Mouse (Mus musculus) midbrain, embryonic 12.5 days (tissue): ENCODE results near the gene Xrcc1. TPM values are rescaled to one million over a fixed set of nuclear protein-coding genes. Genes with fewer than 3 reads are reported as not detected.

Experiments
- ATAC-seq: fragments of 200-750 bp; cut with Nextera tagmentation; 2 replicates; pipeline ENCODE4 v1.8.0; 2017; ENCODE audit warnings: low read depth, moderate TSS enrichment, moderate library complexity; ENCODE audit not compliant: low FRiP score
- H3K27ac ChIP-seq: fragments of 300-500 bp; sonication (generic); replicated peaks from 2 replicates; pipeline ENCODE4 v1.5.1; 2016; ENCODE audit warnings: mild to moderate bottlenecking
- H3K27me3 ChIP-seq: fragments of 300-500 bp; sonication (generic); 2 replicates; pipeline ENCODE4 v1.6.1; 2016; ENCODE audit warnings: mild to moderate bottlenecking
- H3K36me3 ChIP-seq: fragments of 300-500 bp; sonication (generic); 2 replicates; pipeline ENCODE4 v1.6.1; 2016
- H3K4me1 ChIP-seq: fragments of 300-500 bp; sonication (generic); 2 replicates; pipeline ENCODE4 v1.6.1; 2016
- H3K4me2 ChIP-seq: fragments of 300-500 bp; sonication (generic); replicated peaks from 2 replicates; pipeline ENCODE4 v1.6.1; 2016; ENCODE audit warnings: mild to moderate bottlenecking, moderate library complexity
- H3K4me3 ChIP-seq: fragments of 300-500 bp; sonication (generic); 2 replicates; pipeline ENCODE4 v1.5.1; 2016; ENCODE audit warnings: mild to moderate bottlenecking
- H3K9ac ChIP-seq: fragments of 300-500 bp; sonication (generic); replicated peaks from 2 replicates; pipeline ENCODE4 v1.6.1; 2016; ENCODE audit warnings: mild to moderate bottlenecking, moderate library complexity
- H3K9me3 ChIP-seq: fragments of 300-500 bp; sonication (generic); 2 replicates; pipeline ENCODE4 v1.6.1; 2016; ENCODE audit warnings: mild to moderate bottlenecking
- WGBS: fragments of 180-500 bp; shearing (Covaris S2); methylation state at CpG from one replicate; pipeline ENCODE4 v1.1.7; 2016; 5-methylcytosine and 5-hydroxymethylcytosine counted together
- polyA plus RNA-seq: library from polyadenylated mRNA; unstranded; fragments of >200 nt; fragmentation: Nextera tagmentation; extraction: Ambion mirVana; gene quantifications from 2 replicates; pipeline ENCODE4 v1.2.1, GENCODE M21; 2016

The Xrcc1 gene
- polyA plus RNA-seq, 1 experiment from 2014 or later, result 101 TPM

GRCm38 (mm10) chr7:24571071-24571470 lies 25.0 kb downstream of the Xrcc1 start:
- Histone ChIP-seq H3K27me3 (no peaks in the 10 kb centered on the region), H3K4me1 (no peaks in the 10 kb centered on the region), H3K4me2 (no peak overlapping the region), H3K36me3 (peaks cover 60% of the 10 kb centered on the region), H3K27ac (no peak overlapping the region), H3K9me3 (no peaks in the 10 kb centered on the region), H3K4me3 (no peak overlapping the region), H3K9ac (no peak overlapping the region; the same call in 1 of the 2 replicates)
- no peak for ATAC-seq
- WGBS, result 80% methylated on average over 4 of the region's 4 CpGs

GRCm38 (mm10) chr7:24572455-24572854 lies 26.4 kb downstream of the Xrcc1 start:
- no peaks in the 10 kb centered on the region for H3K9me3 ChIP-seq
- 59% methylated on average over 5 of the region's 5 CpGs for WGBS
- H3K4me2 ChIP-seq, result no peak overlapping the region
- H3K27ac ChIP-seq, result no peak overlapping the region
- no peak overlapping the region for H3K4me3 ChIP-seq
- peaks cover 46% of the 10 kb centered on the region for H3K36me3 ChIP-seq
- H3K4me1 ChIP-seq, result no peaks in the 10 kb centered on the region
- ATAC-seq, result no peak
- H3K27me3 ChIP-seq, result no peaks in the 10 kb centered on the region
- H3K9ac ChIP-seq, result no peak overlapping the region

GRCm38 (mm10) chr7:24574224-24574796 lies 28.2 kb downstream of the Xrcc1 start:
- Histone ChIP-seq H3K4me2 (no peak overlapping the region), H3K4me1 (no peaks in the 10 kb centered on the region), H3K27ac (no peak overlapping the region), H3K9me3 (no peaks in the 10 kb centered on the region), H3K4me3 (no peak overlapping the region), H3K36me3 (peaks cover 28% of the 10 kb centered on the region), H3K27me3 (no peaks in the 10 kb centered on the region), H3K9ac (no peak overlapping the region; the same call in 1 of the 2 replicates)
- WGBS, result 67% methylated on average over 12 of the region's 12 CpGs
- no peak for ATAC-seq

- Histone ChIP-seq H3K4me1 (no peaks in the 10 kb centered on the region), H3K36me3 (peaks cover 9% of the 10 kb centered on the region; the same call in 1 of the 2 replicates), H3K27ac (no peak overlapping the region), H3K4me3 (no peak overlapping the region), H3K27me3 (no peaks in the 10 kb centered on the region), H3K4me2 (no peak overlapping the region), H3K9ac (no peak overlapping the region), H3K9me3 (no peaks in the 10 kb centered on the region)
- no peak for ATAC-seq
- WGBS, result 90% methylated on average over 10 of the region's 10 CpGs
Measured at GRCm38 (mm10) chr7:24577811-24578210, 31.7 kb downstream of the Xrcc1 start.

- 88% methylated on average over 6 of the region's 6 CpGs for WGBS
- Histone ChIP-seq H3K9ac (no peak overlapping the region), H3K4me1 (peaks cover 11% of the 10 kb centered on the region; the same call in 1 of the 2 replicates), H3K4me3 (no peak overlapping the region), H3K27me3 (peaks cover 38% of the 10 kb centered on the region), H3K4me2 (no peak overlapping the region), H3K27ac (no peak overlapping the region), H3K36me3 (no peaks in the 10 kb centered on the region), H3K9me3 (no peaks in the 10 kb centered on the region)
- ATAC-seq, result no peak
Measured at GRCm38 (mm10) chr7:24584876-24585275, 38.8 kb downstream of the Xrcc1 start.

- H3K36me3 ChIP-seq, result no peaks in the 10 kb centered on the region
- H3K9ac ChIP-seq, result no peak overlapping the region
- no peak overlapping the region for H3K4me2 ChIP-seq
- ATAC-seq, result no peak
- peaks cover 38% of the 10 kb centered on the region for H3K27me3 ChIP-seq
- H3K27ac ChIP-seq, result no peak overlapping the region
- WGBS, result 47% methylated on average over 16 of the region's 16 CpGs
- peaks cover 11% of the 10 kb centered on the region; the same call in 1 of the 2 replicates for H3K4me1 ChIP-seq
- no peak overlapping the region for H3K4me3 ChIP-seq
- no peaks in the 10 kb centered on the region for H3K9me3 ChIP-seq
Measured at GRCm38 (mm10) chr7:24585995-24586394, 39.9 kb downstream of the Xrcc1 start.

- H3K4me2 ChIP-seq, result peak overlapping the region; percentile 65
- H3K27ac ChIP-seq, result no peak overlapping the region
- H3K9me3 ChIP-seq, result no peaks in the 10 kb centered on the region
- peaks cover 11% of the 10 kb centered on the region; the same call in 1 of the 2 replicates for H3K4me1 ChIP-seq
- WGBS, result 16% methylated on average over 8 of the region's 8 CpGs
- peak overlapping the region; percentile 48 for H3K4me3 ChIP-seq
- no peaks in the 10 kb centered on the region for H3K36me3 ChIP-seq
- H3K9ac ChIP-seq, result peak overlapping the region; percentile 59; the same call in 1 of the 2 replicates
- peaks cover 38% of the 10 kb centered on the region for H3K27me3 ChIP-seq
- peak; percentile 68 for ATAC-seq
Measured at GRCm38 (mm10) chr7:24586828-24587227, 40.7 kb downstream of the Xrcc1 start.

- ATAC-seq, result peak; percentile 76
- H3K27ac ChIP-seq, result no peak within 1 kb of the TSS
- 5% methylated on average over 30 of the region's 30 CpGs for WGBS
Measured at GRCm38 (mm10) chr7:24587330-24588105, 41.4 kb downstream of the Xrcc1 start, which contains the start of the genes Ethe1 and Zfp575. Gene Ethe1 (plus strand): TSS chr7:24587543. Gene Zfp575 (minus strand): TSS chr7:24587641.

GRCm38 (mm10) chr7:24588336-24588735 lies 42.2 kb downstream of the Xrcc1 start:
- Histone ChIP-seq H3K27me3 (peaks cover 38% of the 10 kb centered on the region), H3K4me2 (no peak overlapping the region), H3K9me3 (no peaks in the 10 kb centered on the region), H3K36me3 (no peaks in the 10 kb centered on the region), H3K27ac (no peak overlapping the region), H3K4me1 (peaks cover 16% of the 10 kb centered on the region; the same call in 1 of the 2 replicates), H3K9ac (no peak overlapping the region), H3K4me3 (no peak overlapping the region)
- 90% methylated on average over 13 of the region's 13 CpGs for WGBS
- no peak for ATAC-seq

More at GRCm38 (mm10) chr7:24587330-24588105, 41.4 kb downstream of the Xrcc1 start, which contains the start of the genes Ethe1 and Zfp575:
- peak within 1 kb of the TSS; percentile 65 for H3K4me2 ChIP-seq
- H3K36me3 ChIP-seq, result no peaks in the 10 kb centered on the region
- H3K9me3 ChIP-seq, result no peaks in the 10 kb centered on the region
- peaks cover 14% of the 10 kb centered on the region; the same call in 1 of the 2 replicates for H3K4me1 ChIP-seq
- peak within 1 kb of the TSS; percentile 48 for H3K4me3 ChIP-seq
- peak within 1 kb of the TSS; percentile 59 for H3K9ac ChIP-seq
- H3K27me3 ChIP-seq, result peaks cover 38% of the 10 kb centered on the region

- ATAC-seq, result no peak
- no peak overlapping the region for H3K27ac ChIP-seq
- no peak overlapping the region for H3K4me2 ChIP-seq
- H3K4me1 ChIP-seq, result peaks cover 26% of the 10 kb centered on the region
- no peak overlapping the region for H3K9ac ChIP-seq
- H3K4me3 ChIP-seq, result no peak overlapping the region
- H3K9me3 ChIP-seq, result no peaks in the 10 kb centered on the region
- peaks cover 32% of the 10 kb centered on the region for H3K27me3 ChIP-seq
- WGBS, result 77% methylated on average over 5 of the region's 5 CpGs
- H3K36me3 ChIP-seq, result no peaks in the 10 kb centered on the region
Measured at GRCm38 (mm10) chr7:24591735-24592134, 45.6 kb downstream of the Xrcc1 start.

- ATAC-seq, result no peak
- Histone ChIP-seq H3K9me3 (no peaks in the 10 kb centered on the region), H3K4me1 (peaks cover 22% of the 10 kb centered on the region), H3K36me3 (no peaks in the 10 kb centered on the region), H3K27me3 (peaks cover 28% of the 10 kb centered on the region), H3K9ac (no peak overlapping the region), H3K4me3 (no peak overlapping the region), H3K27ac (no peak overlapping the region), H3K4me2 (no peak overlapping the region)
- 67% methylated on average over 4 of the region's 4 CpGs for WGBS
Measured at GRCm38 (mm10) chr7:24592163-24592562, 46.1 kb downstream of the Xrcc1 start.

GRCm38 (mm10) chr7:24592781-24593180 lies 46.7 kb downstream of the Xrcc1 start:
- Histone ChIP-seq H3K4me3 (no peak overlapping the region), H3K9ac (no peak overlapping the region), H3K27ac (no peak overlapping the region), H3K27me3 (peaks cover 26% of the 10 kb centered on the region), H3K36me3 (no peaks in the 10 kb centered on the region), H3K9me3 (no peaks in the 10 kb centered on the region), H3K4me2 (no peak overlapping the region), H3K4me1 (peaks cover 17% of the 10 kb centered on the region)
- 84% methylated on average over 6 of the region's 6 CpGs for WGBS
- no peak for ATAC-seq
